Mouse (Mus musculus) lung, embryonic 16.5 days (tissue): ENCODE measurements at regions not wholly inside any gene's neighbourhood (a gene's known extent, or its start where the extent isn't known, plus 50 kb on each side); places are given as distances from the start of the nearest gene placed in this dataset.

ENCODE experiments used
- ATAC-seq: fragments of 200-750 bp; cut with Nextera tagmentation; 2 replicates; pipeline ENCODE4 v1.8.0; 2017; ENCODE audit warnings: low read depth, mild to moderate bottlenecking, moderate library complexity
- H3K27ac ChIP-seq: fragments of 300-500 bp; sonication (generic); 2 replicates; pipeline ENCODE4 v1.5.1; 2014; ENCODE audit warnings: mild to moderate bottlenecking, control low read depth, low read length
- H3K27me3 ChIP-seq: fragments of 300-500 bp; sonication (generic); 2 replicates; pipeline ENCODE4 v1.6.1; 2014; ENCODE audit warnings: low read depth, low read length, mixed read lengths; ENCODE audit not compliant: control insufficient read depth, insufficient read depth
- H3K36me3 ChIP-seq: fragments of 300-500 bp; sonication (generic); 2 replicates; pipeline ENCODE4 v1.6.1; 2014; ENCODE audit warnings: low read length; ENCODE audit not compliant: control insufficient read depth, insufficient read depth
- H3K4me1 ChIP-seq: fragments of 300-500 bp; sonication (generic); replicated peaks from 2 replicates; pipeline ENCODE4 v1.6.1; 2014; ENCODE audit warnings: low read length, mixed read lengths; ENCODE audit not compliant: control insufficient read depth, insufficient read depth
- H3K4me2 ChIP-seq: fragments of 300-500 bp; sonication (generic); 2 replicates; pipeline ENCODE4 v1.6.1; 2014; ENCODE audit warnings: low read depth, low read length, control low read depth
- H3K4me3 ChIP-seq: fragments of 300-500 bp; sonication (generic); 2 replicates; pipeline ENCODE4 v1.5.1; 2014; ENCODE audit warnings: mild to moderate bottlenecking, low read length, control low read depth
- H3K9ac ChIP-seq: fragments of 300-500 bp; sonication (generic); 2 replicates; pipeline ENCODE4 v1.6.1; 2014; ENCODE audit warnings: low read length, control low read depth
- H3K9me3 ChIP-seq: fragments of 300-500 bp; sonication (generic); 2 replicates; pipeline ENCODE4 v1.6.1; 2016; ENCODE audit warnings: low read length; ENCODE audit not compliant: control insufficient read depth
- WGBS: fragments of 180-500 bp; shearing (Covaris S2); extraction: QIAGEN DNeasy Blood & Tissue Kit; methylation state at CpG from one replicate; pipeline ENCODE4 v1.1.7; 2014; 5-methylcytosine and 5-hydroxymethylcytosine counted together

DNA sequence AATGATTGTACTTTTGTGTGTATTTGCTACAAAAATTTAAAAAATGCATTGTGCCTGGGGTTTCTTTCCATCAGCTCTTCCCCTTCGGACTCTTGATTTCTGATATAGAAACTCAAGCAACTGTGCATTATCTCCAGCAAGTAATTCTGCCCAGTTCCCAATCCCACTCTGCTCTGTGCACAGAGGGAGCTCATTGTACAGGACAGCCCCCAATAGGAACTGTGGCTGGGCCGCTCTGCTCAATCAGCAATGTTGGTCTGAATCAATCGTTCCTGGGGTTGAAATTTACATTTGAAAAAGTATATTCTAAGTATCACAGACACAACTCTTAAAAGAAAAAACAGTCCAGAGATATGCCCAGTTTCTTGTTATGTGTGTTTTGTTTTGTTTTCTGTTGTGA is 339.1 kb downstream of the Rnd3 start:
- H3K27ac ChIP-seq = no peak overlapping the region
- ATAC-seq = no peak
- WGBS = 63% methylated on average over 3 of the region's 3 CpGs
- peaks cover 4% of the 10 kb centered on the region; the same call in 1 of the 2 replicates for H3K4me1 ChIP-seq
- H3K4me2 ChIP-seq = no peak overlapping the region
- H3K27me3 ChIP-seq = no peaks in the 10 kb centered on the region
- H3K36me3 ChIP-seq = no peaks in the 10 kb centered on the region
- no peaks in the 10 kb centered on the region for H3K9me3 ChIP-seq
- no peak overlapping the region for H3K9ac ChIP-seq
- H3K4me3 ChIP-seq = no peak overlapping the region

DNA sequence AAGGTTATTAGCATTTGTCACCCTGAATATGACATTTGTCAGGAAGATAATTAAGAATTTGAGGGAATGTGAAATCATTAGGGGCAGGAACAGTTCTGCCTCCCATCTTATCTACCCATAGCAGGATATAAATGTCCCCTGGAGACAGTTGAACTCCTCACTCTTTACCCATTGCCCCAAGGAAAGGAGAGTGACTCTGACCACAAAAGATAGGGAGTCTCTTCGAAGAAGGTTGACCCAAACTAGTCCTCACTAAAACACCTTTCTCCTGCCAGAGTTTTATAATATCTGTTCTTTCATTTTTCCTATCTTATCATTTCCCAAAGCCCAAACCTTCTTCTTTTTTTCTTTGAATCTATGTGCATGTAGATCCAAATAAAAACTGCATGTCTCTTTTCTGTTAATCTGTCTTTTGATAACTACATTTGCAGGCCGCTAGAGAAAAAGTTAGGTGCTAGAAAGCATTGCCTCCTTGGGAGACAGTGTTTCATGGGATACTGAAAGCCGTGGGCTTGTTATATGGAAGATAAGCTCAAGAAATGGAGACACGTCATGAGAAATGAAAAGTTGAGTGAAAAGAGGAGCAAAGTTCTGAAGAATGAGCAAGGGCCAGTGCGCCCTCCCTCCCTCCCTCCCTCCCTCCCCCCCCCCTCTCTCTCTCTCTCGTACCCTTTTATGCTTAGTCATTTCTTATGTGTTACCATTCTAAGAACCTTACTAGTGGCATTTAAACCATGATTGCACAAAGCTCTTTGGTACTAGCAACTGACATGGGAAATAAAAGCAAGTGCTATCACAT is 341.6 kb downstream of the Rnd3 start:
- no peak overlapping the region for H3K27ac ChIP-seq
- H3K4me3 ChIP-seq = no peak overlapping the region
- H3K36me3 ChIP-seq = no peaks in the 10 kb centered on the region
- H3K9ac ChIP-seq = no peak overlapping the region
- peaks cover 4% of the 10 kb centered on the region; the same call in 1 of the 2 replicates for H3K4me1 ChIP-seq
- no peaks in the 10 kb centered on the region for H3K27me3 ChIP-seq
- no peak for ATAC-seq
- H3K4me2 ChIP-seq = no peak overlapping the region
- no peaks in the 10 kb centered on the region for H3K9me3 ChIP-seq
- WGBS = 78% methylated on average over 6 of the region's 6 CpGs

DNA sequence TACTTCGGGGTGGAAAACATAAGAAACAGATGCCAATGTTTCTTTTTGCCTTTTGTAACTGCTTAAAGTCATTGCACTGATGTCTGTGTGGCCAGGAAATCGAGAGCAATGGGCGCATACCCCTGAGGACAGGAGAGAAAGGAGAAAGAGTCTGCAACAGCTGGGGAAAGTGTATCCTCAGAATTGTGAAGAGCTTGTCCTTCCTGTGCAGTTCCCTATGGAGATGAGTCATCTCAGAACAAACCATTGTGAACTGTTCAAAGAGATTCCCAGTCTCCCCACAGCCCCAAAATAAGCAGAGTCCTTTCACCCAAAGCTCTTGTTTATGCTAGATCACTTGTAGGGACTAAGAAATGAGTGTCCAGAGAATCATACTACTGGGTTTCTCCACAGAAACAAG is 343.3 kb downstream of the Rnd3 start:
- no peak overlapping the region for H3K4me3 ChIP-seq
- peaks cover 2% of the 10 kb centered on the region; the same call in 1 of the 2 replicates for H3K4me1 ChIP-seq
- H3K4me2 ChIP-seq = no peak overlapping the region
- no peaks in the 10 kb centered on the region for H3K36me3 ChIP-seq
- H3K9me3 ChIP-seq = no peaks in the 10 kb centered on the region
- ATAC-seq = no peak
- no peak overlapping the region for H3K27ac ChIP-seq
- no peak overlapping the region for H3K9ac ChIP-seq
- 86% methylated on average over 3 of the region's 3 CpGs for WGBS
- no peaks in the 10 kb centered on the region for H3K27me3 ChIP-seq

DNA sequence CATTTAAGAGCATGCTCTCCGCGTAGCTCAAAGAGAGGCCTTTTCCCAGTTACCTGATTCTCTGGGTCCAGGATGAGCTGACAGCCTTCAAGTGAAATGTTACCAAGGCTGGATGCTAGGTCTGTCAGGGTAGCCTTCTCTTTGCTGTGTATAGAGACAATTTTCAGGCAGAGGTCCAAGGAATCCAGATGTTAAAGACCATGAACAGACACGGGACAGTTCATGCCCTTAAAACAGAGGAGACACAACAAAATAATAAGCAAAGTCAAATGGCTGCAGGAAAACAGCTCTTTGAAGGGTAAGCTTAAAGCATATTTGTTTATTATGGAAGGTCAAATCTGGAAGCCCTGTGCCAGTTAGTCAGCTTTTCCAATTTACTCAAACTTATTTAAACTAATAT is 352.8 kb downstream of the Rnd3 start:
- no peak overlapping the region for H3K4me3 ChIP-seq
- 67% methylated on average over 3 of the region's 3 CpGs for WGBS
- no peaks in the 10 kb centered on the region for H3K9me3 ChIP-seq
- H3K27me3 ChIP-seq = no peaks in the 10 kb centered on the region
- H3K27ac ChIP-seq = no peak overlapping the region
- H3K4me2 ChIP-seq = no peak overlapping the region
- peak; percentile 62 for ATAC-seq
- H3K36me3 ChIP-seq = no peaks in the 10 kb centered on the region
- no peak overlapping the region for H3K9ac ChIP-seq
- H3K4me1 ChIP-seq = no peaks in the 10 kb centered on the region

DNA sequence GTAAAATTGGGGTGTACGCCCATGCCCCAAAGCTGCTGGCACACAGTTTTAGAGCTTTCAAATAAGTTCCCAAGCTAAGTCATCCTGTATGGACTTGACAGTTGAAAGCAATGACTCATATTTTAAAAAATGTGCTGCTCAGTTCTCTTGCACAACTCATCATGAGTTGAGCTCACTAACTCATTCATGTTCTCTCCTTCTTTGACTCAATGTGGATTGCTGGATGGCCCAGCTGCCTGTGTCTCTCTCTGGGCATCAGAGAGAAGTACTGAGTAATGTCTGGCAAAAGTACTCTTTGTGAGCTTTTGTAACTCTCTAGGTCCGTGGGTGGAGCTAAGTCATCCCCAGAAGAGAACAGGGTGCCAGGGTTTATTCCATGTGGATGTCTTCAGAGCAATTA is 355.3 kb downstream of the Rnd3 start:
- Histone ChIP-seq H3K4me2 (no peak overlapping the region), H3K9me3 (no peaks in the 10 kb centered on the region), H3K27ac (no peak overlapping the region), H3K4me3 (no peak overlapping the region), H3K9ac (no peak overlapping the region), H3K36me3 (no peaks in the 10 kb centered on the region), H3K27me3 (no peaks in the 10 kb centered on the region), H3K4me1 (peaks cover 3% of the 10 kb centered on the region; the same call in 1 of the 2 replicates)
- WGBS = 73% methylated on average over 2 of the region's 2 CpGs
- no peak for ATAC-seq

DNA sequence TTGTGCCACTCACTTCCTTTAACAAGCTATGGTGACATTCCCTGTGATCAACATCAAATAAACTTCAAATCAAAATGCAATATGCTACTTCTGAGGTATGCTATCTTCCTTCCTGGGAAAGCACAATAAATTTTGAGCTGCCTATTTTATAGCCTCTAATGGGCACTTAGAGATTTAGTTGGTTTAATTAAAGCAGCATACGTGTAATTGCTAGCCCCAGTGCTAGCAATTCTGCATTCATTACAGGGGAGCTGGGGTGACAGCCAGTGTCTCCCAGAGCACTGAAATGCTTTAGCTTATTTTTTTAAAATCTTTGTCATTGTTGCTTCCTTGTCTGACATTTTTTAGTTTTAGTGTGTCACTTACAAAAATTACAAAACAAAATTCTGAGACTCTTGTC is 355.8 kb downstream of the Rnd3 start:
- Histone ChIP-seq H3K27ac (no peak overlapping the region), H3K27me3 (no peaks in the 10 kb centered on the region), H3K4me2 (no peak overlapping the region), H3K9ac (no peak overlapping the region), H3K36me3 (no peaks in the 10 kb centered on the region), H3K4me3 (no peak overlapping the region), H3K4me1 (peaks cover 3% of the 10 kb centered on the region; the same call in 1 of the 2 replicates), H3K9me3 (no peaks in the 10 kb centered on the region)
- WGBS = 82% methylated on average over 1 of the region's 1 CpGs
- no peak for ATAC-seq

DNA sequence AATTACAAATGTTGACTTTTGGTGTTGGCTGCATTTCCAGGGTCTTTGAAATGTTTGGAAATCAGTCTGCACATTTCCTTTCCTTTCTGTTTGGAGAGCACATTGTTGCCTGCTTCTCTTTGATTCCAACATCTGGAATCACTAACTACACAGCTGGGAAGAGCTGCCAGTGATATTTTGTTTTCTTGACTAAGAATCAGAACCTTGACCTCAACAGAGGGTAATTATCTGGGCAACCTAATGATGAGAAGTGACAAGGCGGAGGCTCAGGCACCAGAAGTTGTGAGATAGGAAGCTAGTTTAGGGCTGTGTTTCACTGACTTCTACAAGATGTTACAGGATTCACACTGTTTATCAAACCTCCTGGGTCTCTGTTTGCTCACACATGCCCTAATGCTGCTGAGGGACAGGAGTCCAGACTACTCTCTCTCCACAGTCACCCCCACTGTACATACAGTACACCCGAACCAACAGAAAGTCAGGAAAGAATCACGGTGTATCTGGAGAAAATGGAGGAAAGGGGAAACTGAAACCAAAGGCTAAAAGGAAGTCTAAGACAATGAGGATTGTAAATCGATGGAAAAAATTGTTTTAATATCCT is 359.8 kb downstream of the Rnd3 start:
- Histone ChIP-seq H3K4me3 (no peak overlapping the region), H3K4me1 (peaks cover 3% of the 10 kb centered on the region; the same call in 1 of the 2 replicates), H3K4me2 (peak overlapping the region; percentile 45), H3K9me3 (no peaks in the 10 kb centered on the region), H3K36me3 (no peaks in the 10 kb centered on the region), H3K9ac (no peak overlapping the region), H3K27me3 (no peaks in the 10 kb centered on the region), H3K27ac (peak overlapping the region; percentile 86)
- 47% methylated on average over 4 of the region's 4 CpGs for WGBS
- peak; percentile 96 for ATAC-seq

DNA sequence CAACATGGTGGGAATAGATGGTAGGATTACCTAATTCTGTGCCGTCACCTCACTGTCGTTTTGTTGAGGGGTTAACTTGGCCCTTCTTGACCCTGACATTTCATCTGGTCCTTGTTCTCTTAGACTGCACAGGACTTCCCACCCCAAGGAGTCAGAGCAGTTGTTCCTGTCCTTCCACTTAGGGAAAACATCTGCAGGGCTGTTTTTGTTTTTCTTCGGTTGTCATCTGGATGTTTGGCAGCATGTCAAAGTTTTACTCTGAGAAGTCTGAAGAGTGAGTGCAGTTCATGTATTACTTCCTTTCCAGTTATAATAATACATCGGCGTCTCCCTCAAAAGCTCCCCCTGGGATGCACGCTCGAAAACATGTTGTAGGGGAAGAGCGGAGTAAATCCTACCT is 376.8 kb downstream of the Rnd3 start:
- H3K36me3 ChIP-seq = no peaks in the 10 kb centered on the region
- WGBS = 47% methylated on average over 8 of the region's 8 CpGs
- H3K27ac ChIP-seq = no peak overlapping the region

DNA sequence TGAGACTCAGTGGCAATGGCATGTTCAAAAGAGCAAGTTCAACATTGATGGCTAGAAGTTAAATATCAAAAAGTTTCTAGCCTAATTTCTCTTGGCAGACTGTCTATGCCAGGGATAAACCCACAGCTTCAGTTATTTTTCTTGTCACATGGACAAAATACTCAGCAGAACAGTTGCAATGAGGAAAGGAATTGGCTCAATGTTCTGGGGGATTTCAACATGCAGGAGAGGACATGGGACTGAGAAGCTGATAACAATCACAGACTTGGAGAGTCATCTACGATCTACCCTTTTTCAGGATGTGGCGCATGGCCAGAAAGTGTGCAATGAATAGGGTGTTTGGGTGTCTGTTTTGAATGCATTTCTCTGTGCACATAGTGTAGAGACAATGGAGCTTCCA is 389.9 kb downstream of the Rnd3 start:
- Histone ChIP-seq H3K4me1 (no peaks in the 10 kb centered on the region), H3K9me3 (no peaks in the 10 kb centered on the region), H3K27ac (no peak overlapping the region), H3K27me3 (no peaks in the 10 kb centered on the region), H3K4me2 (no peak overlapping the region), H3K36me3 (no peaks in the 10 kb centered on the region), H3K9ac (no peak overlapping the region), H3K4me3 (no peak overlapping the region)
- ATAC-seq = no peak
- 62% methylated on average over 2 of the region's 2 CpGs for WGBS

More for the DNA sequence above, 376.8 kb downstream of the Rnd3 start:
- Histone ChIP-seq H3K4me2 (no peak overlapping the region), H3K4me1 (no peaks in the 10 kb centered on the region), H3K9ac (no peak overlapping the region), H3K27me3 (no peaks in the 10 kb centered on the region), H3K4me3 (no peak overlapping the region), H3K9me3 (no peaks in the 10 kb centered on the region)
- ATAC-seq = peak; percentile 70
